In genomic region chr2:157424904-157425642, GRCm38 (mm10) we compare ENCODE assay signal across 9 mouse cellular contexts. TPM values are rescaled to one million over a fixed set of nuclear protein-coding genes. Genes with fewer than 3 reads are reported as not detected.
DNase-seq lines count a peak whose midpoint lies in the region; ATAC-seq lines count a peak whose summit lies in the region.
"Had no signal": no experiment of that assay in that cellular context is flagged by ENCODE, and none has a peak within 500 bp of the region (broad histone marks: within the 10 kb centered on the region; RNA-seq: fewer than 3 reads in every experiment).

No protein-coding gene starts in this region.

- peak overlapping the region; percentile 99 for H3K9ac ChIP-seq in heart, embryonic 13.5 days
- peak overlapping the region; percentile 93 for H3K9ac ChIP-seq in embryonic facial prominence, embryonic 15.5 days
- peak overlapping the region; percentile 98 for H3K9ac ChIP-seq in midbrain, embryonic 15.5 days

- H3K4me3 ChIP-seq in heart, embryonic 13.5 days: peak overlapping the region; percentile 80
- peak overlapping the region; percentile 78 for H3K4me3 ChIP-seq in embryonic facial prominence, embryonic 15.5 days (replicated peaks)
- peak overlapping the region; percentile 84 for H3K4me3 ChIP-seq in midbrain, embryonic 15.5 days

- H3K4me2 ChIP-seq in heart, embryonic 13.5 days: peak overlapping the region; percentile 85
- H3K4me2 ChIP-seq in embryonic facial prominence, embryonic 15.5 days (replicated peaks): peak overlapping the region; percentile 59
- H3K4me2 ChIP-seq in midbrain, embryonic 15.5 days: peak overlapping the region; percentile 65

- peaks cover 5% of the 10 kb centered on the region; the same call in 1 of the 2 replicates for H3K36me3 ChIP-seq in heart, embryonic 13.5 days
- H3K36me3 ChIP-seq in embryonic facial prominence, embryonic 15.5 days: no peaks in the 10 kb centered on the region
- H3K36me3 ChIP-seq in midbrain, embryonic 15.5 days (replicated peaks): no peaks in the 10 kb centered on the region
- H3K36me3 ChIP-seq: G1E had no signal

- intact Hi-C loops in heart, postnatal 10 days (cut with DNase I): loop anchor here (5.0 kb wide), 1 partner anchor 58 kb away; the partner anchor contains the start of gene Manbal

- H3K27ac ChIP-seq in heart, embryonic 13.5 days (replicated peaks): peak overlapping the region; percentile 78; the same call in 1 of the 2 replicates
- H3K27ac ChIP-seq in embryonic facial prominence, embryonic 15.5 days (replicated peaks): peak overlapping the region; percentile 87
- H3K27ac ChIP-seq in midbrain, embryonic 15.5 days: peak overlapping the region; percentile 92

- H3K9me3 ChIP-seq in heart, embryonic 13.5 days: no peaks in the 10 kb centered on the region
- H3K9me3 ChIP-seq in embryonic facial prominence, embryonic 15.5 days (replicated peaks): no peaks in the 10 kb centered on the region
- H3K9me3 ChIP-seq in midbrain, embryonic 15.5 days: no peaks in the 10 kb centered on the region

- no peak for ATAC-seq in heart, embryonic 13.5 days (ENCODE audit: extremely low read depth, insufficient number of reproducible peaks, low FRiP score, low TSS enrichment)
- ATAC-seq in embryonic facial prominence, embryonic 15.5 days (ENCODE audit: insufficient number of reproducible peaks, low FRiP score, low TSS enrichment, low read depth): peak; percentile 25; the same call in 1 of the 2 replicates
- ATAC-seq in midbrain, embryonic 15.5 days (replicated peaks): 0 out of 2 replicates have a peak, but pooled peaks have one; percentile 8

- 67% methylated on average over 16 of the region's 16 CpGs for WGBS in heart, embryonic 13.5 days
- 52% methylated on average over 16 of the region's 16 CpGs for WGBS in embryonic facial prominence, embryonic 15.5 days
- 69% methylated on average over 16 of the region's 16 CpGs for WGBS in midbrain, embryonic 15.5 days

- DNase-seq in heart, postnatal 10 days: no peak
- peak; percentile 39 for DNase-seq in kidney, adult 9 months
- no peak for DNase-seq in gastrocnemius, adult 18-20 months (ENCODE audit: low spot score)
- no peak for DNase-seq in cerebellum, postnatal 4 days (ENCODE audit: low spot score in 2 of 2)
- DNase-seq in embryo, embryonic 10 days (ENCODE audit: low spot score): no peak

- no peaks in the 10 kb centered on the region for H3K27me3 ChIP-seq in heart, embryonic 13.5 days (replicated peaks)
- no peaks in the 10 kb centered on the region for H3K27me3 ChIP-seq in embryonic facial prominence, embryonic 15.5 days
- H3K27me3 ChIP-seq in midbrain, embryonic 15.5 days (replicated peaks): no peaks in the 10 kb centered on the region

- H3K4me1 ChIP-seq in heart, embryonic 13.5 days: peaks cover 67% of the 10 kb centered on the region
- H3K4me1 ChIP-seq in embryonic facial prominence, embryonic 15.5 days: peaks cover 66% of the 10 kb centered on the region
- H3K4me1 ChIP-seq in midbrain, embryonic 15.5 days: peaks cover 63% of the 10 kb centered on the region

RNA-seq across cellular contexts. Expression of gene Src, which starts 6.8 kb away (rescaled TPM):
- polyA plus RNA-seq in heart, embryonic 13.5 days (2015; fragmentation: Nextera tagmentation; extraction: Ambion mirVana): 7.3 and 7.6 TPM in 2 replicates
- total RNA-seq in heart, postnatal 10 days (2021): 1 to 10 TPM; 8.4 to 9.5 TPM
- 20.7 and 21.3 TPM in 2 replicates for polyA plus RNA-seq in embryonic facial prominence, embryonic 15.5 days (2015; fragmentation: Nextera tagmentation; extraction: Ambion mirVana)
- 40.3 and 43.2 TPM in 2 replicates for polyA plus RNA-seq in midbrain, embryonic 15.5 days (2015; fragmentation: Nextera tagmentation; extraction: Ambion mirVana)
- 1 to 10 TPM; 2.8 to 3.0 TPM for total RNA-seq in gastrocnemius, adult 18-20 months (2021)

RNA-seq across cellular contexts. Expression of gene Manbal, which starts 57.7 kb away (rescaled TPM):
- 64.1 and 65.4 TPM in 2 replicates for polyA plus RNA-seq in heart, embryonic 13.5 days (2015; fragmentation: Nextera tagmentation; extraction: Ambion mirVana)
- 10 to 100 TPM; 32.4 to 34.0 TPM for total RNA-seq in heart, postnatal 10 days (2021)
- 89.8 and 92.3 TPM in 2 replicates for polyA plus RNA-seq in embryonic facial prominence, embryonic 15.5 days (2015; fragmentation: Nextera tagmentation; extraction: Ambion mirVana)
- polyA plus RNA-seq in midbrain, embryonic 15.5 days (2015; fragmentation: Nextera tagmentation; extraction: Ambion mirVana): 104 and 107 TPM in 2 replicates
- total RNA-seq in gastrocnemius, adult 18-20 months (2021): 10 to 100 TPM; 15.2 to 15.9 TPM
